Mouse (Mus musculus): Measurements from ENCODE around the gene Olfr985.

DNA sequence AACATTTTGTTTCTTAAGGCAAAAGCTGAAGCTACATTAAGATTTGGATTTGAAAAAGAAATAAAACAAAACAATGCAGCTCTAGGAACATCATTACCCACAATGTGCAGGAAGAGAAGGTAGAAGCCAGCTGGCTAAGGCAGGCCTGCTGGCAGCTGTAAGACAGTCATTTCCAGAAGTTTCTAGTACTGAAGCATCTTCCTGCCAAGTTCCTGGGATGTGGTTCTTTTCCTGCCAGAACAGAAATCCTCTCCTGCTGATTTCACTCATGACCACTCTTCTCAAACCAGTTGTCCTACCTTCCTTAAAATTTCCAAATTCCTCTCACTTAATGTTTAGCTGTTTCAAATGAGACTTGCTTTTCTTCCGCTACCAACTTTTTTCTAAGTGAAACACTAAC, 36.5 kb upstream of the Olfr985 start:
- TF ChIP-seq POLR2A (IDR thresholded peaks at IDR 0.05; ENCODE audit: borderline replicate concordance, extremely low read depth, low read depth, low read length) = no peak
- no peak for TF ChIP-seq CTCF (IDR thresholded peaks at IDR 0.05; ENCODE audit: insufficient read depth, low read length)

Data from lung, adult 2 months (tissue).